Mouse (Mus musculus) spleen, adult 12 weeks (tissue): Measurements from ENCODE around the gene Homer2.

Source experiments
- DNase-seq: peaks from one replicate; pipeline ENCODE4 v3.0.0; 2022; ENCODE audit warnings: low spot score

Gene Homer2

GRCm38 (mm10) chr7:81707471-81708140 is at the start of gene Homer2:
Gene Homer2, minus strand, starts transcription at chr7:81707527.
- DNase-seq: no peak

DNA sequence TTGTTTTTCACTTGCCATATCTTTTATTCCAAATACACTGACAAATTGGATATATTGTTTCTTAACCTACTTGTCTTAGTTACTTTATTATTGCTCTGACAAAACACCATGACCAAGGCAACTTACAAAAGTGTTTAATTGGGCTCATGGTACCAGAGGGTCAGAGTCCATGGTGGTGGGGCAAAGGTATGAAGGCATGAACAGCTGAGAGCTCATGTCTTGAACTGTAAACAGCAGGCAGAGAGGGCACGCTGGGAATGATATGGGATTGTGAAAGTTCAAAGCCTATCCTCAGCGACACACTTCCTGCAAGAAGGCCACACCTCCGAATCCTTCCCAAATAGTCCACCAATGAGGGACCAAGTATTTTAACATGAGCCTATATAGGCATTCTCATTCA is 40.6 kb upstream of the Homer2 start:
- DNase-seq: no peak

DNA sequence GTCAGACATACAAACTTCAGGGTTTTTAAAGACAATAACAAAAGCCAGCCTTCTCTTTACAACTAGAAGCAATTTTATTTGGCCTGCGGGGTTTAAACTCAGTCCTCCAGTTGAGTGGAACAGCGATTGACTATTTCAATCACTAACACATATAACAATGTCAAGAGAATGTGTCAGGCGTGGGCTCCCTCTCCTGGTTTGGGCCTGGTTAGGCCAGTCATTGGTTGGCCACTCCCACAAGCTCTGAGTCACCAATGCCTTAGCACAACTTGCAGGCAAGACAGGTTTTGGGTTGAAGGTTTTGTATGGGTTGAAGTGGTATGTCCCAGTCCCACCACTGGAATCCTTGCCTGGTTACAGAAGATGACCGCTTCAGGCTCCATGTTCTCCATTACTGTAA is 36.8 kb upstream of the Homer2 start:
- no peak for DNase-seq

DNA sequence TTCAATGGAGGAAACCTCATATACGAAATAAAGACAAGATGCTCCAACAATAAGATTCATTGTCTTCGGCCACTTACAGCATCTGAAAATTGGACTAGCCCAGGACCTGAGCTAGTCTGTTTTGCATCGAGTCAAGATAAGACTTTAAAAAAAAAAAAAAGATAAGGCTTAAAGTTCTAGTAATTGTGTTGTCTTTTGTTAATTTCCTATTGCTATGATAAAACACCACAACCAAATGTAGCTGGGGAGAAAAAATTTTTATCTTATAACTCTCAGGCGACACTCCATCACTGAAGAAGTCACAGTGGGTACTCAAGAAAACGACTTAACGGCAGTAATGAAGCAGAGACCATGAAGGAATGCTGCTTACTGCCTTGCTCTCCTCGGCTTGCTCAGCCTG is 32.7 kb upstream of the Homer2 start:
- no peak for DNase-seq

- DNase-seq: no peak
Observed at GRCm38 (mm10) chr7:81738720-81739385, 31.5 kb upstream of the Homer2 start.

GRCm38 (mm10) chr7:81735300-81736048 is 28.1 kb upstream of the Homer2 start:
- no peak for DNase-seq

DNA sequence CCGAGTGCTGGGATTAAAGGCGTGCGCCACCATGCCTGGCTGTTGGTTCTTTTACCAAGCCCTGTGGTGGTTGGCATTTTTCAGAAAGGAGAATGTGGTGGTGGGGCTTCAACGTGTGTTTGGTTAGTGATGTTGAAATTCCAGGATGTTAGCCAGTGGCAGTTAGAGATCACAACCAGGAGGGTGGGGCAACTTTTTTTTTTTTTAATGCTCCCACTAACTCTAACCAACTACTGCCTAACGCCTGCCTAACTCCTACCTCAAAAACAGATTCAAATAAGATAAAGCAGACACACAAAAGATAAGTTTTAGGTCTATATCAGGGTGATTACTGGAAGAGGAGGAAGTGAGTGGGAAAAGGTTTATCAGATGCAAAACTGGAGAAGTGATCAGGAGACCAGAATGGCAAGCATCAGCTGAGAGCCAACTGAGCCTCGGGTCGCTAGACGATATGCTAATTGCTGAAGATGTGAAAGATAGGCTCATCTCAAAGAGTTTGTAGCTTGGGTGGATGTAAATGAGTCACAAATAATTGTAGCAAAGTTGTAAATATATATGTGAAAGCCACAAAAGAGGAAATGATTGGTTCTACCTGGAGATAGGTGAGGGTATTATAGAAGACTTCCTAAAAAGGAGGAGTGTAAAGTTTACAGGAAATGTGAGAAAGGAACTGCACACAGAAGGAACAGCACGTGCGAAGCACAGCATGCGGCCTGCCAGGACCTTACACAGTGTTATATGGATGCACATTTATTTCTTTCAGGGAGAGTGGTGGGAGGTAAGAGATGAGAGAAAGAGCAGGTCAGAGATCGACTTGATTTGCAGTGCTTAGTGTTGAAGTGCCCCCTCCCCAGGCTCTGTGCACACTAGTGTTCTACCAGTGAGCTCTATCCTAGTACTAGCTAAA is 25.1 kb upstream of the Homer2 start:
- DNase-seq: no peak

- DNase-seq: no peak
Observed at GRCm38 (mm10) chr7:81731181-81731651, 23.9 kb upstream of the Homer2 start.

- DNase-seq: no peak
Observed at GRCm38 (mm10) chr7:81729787-81730186, 22.5 kb upstream of the Homer2 start.

DNA sequence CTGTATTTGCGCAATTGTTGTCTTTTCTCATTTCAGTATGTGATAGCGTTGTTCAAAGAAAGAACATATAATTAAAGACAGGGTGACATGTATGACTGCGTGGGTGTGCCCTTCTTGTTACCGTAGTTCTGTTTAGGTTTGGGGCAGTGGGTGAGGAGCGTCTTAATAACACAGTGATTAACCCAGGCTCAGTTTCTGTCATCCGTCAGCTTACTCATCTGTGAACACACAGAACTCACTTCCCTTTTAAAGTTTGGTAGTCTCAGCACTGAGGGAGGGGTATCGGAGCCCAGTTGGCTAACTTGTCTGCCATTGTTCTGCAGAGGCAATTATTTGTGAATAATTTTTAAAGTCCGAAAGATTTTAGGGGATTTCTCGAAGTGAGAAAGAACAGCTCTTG is 20.4 kb upstream of the Homer2 start:
- DNase-seq: no peak

- DNase-seq: no peak
Observed at GRCm38 (mm10) chr7:81726728-81727005, 19.3 kb upstream of the Homer2 start.

DNA sequence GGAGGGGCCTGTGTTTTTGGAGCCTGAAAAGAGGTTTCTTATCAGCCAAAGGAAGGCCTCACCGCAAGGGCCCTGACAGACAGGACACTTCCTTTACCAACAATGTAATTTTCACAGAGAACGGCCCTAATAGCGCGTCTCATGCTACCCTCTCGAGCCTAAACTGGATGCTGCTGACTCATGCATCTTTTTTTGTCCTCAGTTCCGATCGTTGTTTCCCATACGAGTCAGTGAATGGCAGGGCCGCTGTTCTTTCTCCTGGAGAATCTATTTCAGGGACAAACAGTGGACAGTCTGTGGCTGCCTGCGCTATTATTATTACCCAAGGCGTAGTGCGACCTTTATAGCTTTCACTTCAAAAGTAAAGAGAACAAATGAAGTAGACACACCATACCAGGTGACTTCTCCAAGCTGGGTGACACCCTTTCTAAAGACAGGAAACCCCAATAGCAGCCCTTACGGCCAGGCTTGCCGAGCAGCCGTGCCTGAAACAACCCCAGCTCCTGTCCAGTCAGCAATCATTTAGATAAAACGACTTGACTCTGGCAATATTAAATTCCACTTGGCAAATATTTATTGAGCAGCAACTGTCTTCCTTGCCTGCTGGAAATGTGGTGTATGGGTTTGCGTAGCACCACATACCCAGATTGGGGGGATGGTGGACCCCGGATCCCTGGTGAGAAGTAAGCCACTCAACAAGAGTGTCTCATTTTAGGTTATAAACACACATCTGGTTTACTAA is 18.8 kb upstream of the Homer2 start:
- DNase-seq: no peak

DNA sequence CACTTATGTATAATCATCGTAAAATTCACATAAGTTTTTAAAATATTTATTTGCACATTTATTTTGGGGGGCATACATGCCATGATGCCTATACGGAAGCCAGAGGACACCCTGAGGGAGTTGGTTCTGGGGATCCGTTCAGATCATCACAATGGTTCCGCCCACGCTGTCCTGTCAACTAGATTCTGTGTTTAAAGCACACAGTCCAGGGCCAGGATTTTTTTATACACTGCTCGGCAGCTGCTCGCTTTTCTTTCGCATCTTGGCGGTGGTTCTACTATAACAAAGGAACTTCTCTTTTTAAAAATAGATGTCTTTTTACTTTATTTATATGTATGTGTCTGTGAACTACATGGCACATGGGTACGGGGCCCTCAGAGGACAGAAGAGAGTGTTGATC is 16.5 kb upstream of the Homer2 start:
- DNase-seq: no peak

DNA sequence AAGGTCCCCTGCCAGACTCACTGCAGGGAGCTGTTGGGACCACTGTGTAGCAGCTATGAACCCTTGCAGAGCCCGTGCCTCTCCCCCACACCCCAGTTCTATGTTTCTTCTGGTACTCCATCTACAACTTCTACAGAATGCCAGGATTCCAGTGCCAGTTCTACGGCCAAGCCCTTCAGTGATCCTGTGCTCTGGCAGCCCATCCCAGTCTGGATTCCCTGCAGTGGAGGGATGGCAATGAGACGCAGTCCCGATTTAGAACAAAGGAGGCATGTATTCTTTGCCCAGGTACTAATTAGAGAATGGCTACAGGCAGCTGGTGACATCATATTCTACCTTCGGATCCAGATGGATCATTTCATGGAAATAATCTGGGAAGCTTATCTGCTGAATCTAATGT is 13.9 kb upstream of the Homer2 start:
- DNase-seq: no peak

GRCm38 (mm10) chr7:81719216-81719661 is 11.9 kb upstream of the Homer2 start:
- no peak for DNase-seq

GRCm38 (mm10) chr7:81718657-81719056 is 11.3 kb upstream of the Homer2 start:
- no peak for DNase-seq

- no peak for DNase-seq
Observed at GRCm38 (mm10) chr7:81710166-81710565, 2.8 kb upstream of the Homer2 start.

DNA sequence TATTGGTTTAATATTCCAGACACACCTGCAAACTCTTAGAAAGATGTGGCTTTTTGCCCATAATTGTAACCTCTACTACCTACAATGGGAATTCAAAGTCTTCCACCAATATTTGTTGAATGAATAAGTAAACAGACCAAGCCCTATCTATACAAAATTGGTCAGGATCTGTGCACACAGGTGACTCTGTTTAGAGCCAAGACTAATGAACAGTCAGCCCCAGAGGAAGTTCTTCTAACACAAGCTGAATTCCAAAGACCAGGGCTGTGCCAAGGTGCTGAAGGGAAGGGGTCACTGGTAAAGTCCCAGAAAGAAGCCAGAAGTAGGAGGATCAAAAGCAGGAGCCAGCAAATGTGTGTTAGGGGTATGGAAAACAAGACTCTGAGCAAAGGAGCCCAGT is 838 bp upstream of the Homer2 start:
- no peak for DNase-seq

GRCm38 (mm10) chr7:81706416-81707391 is 623 bp downstream of the Homer2 start:
- DNase-seq: no peak

DNA sequence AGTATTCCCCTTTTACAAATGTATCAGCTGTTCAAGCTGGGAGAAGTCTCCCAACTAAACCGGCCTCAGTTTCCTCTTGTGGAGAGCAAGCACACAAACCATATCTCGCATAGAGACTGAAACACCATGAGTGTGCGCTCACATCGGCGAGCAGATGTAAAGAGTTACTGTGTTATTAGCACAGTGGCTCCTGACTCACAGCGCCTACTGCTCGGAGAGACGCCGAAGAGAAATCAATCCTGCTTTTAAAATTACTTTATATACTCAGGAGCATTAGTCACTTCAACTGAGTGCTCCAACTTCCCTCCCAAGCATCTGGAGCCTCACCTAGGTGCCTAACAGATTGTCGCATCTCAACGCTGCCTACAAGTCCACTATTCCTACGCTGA is 1.3 kb downstream of the Homer2 start:
- no peak for DNase-seq
